Mouse (Mus musculus) midbrain, embryonic 15.5 days (tissue): Measurements from ENCODE around the gene Vamp5. TPM values are rescaled to one million over a fixed set of nuclear protein-coding genes. Genes with fewer than 3 reads are reported as not detected.

Source experiments
- ATAC-seq: fragments of 200-750 bp; cut with Nextera tagmentation; replicated peaks from 2 replicates; pipeline ENCODE4 v1.8.0; 2017; ENCODE audit warnings: moderate TSS enrichment
- H3K27ac ChIP-seq: fragments of 300-500 bp; sonication (generic); 2 replicates; pipeline ENCODE4 v1.5.1; 2015; ENCODE audit warnings: mild to moderate bottlenecking, inconsistent platforms
- H3K27me3 ChIP-seq: fragments of 300-500 bp; sonication (generic); replicated peaks from 2 replicates; pipeline ENCODE4 v1.6.1; 2015; ENCODE audit warnings: inconsistent platforms
- H3K36me3 ChIP-seq: fragments of 300-500 bp; sonication (generic); replicated peaks from 2 replicates; pipeline ENCODE4 v1.6.1; 2015; ENCODE audit warnings: inconsistent platforms
- H3K4me1 ChIP-seq: fragments of 300-500 bp; sonication (generic); 2 replicates; pipeline ENCODE4 v1.6.1; 2015; ENCODE audit warnings: inconsistent platforms
- H3K4me2 ChIP-seq: fragments of 300-500 bp; sonication (generic); 2 replicates; pipeline ENCODE4 v1.6.1; 2015; ENCODE audit warnings: inconsistent platforms, mild to moderate bottlenecking, moderate library complexity
- H3K4me3 ChIP-seq: fragments of 300-500 bp; sonication (generic); 2 replicates; pipeline ENCODE4 v1.5.1; 2015; ENCODE audit warnings: mild to moderate bottlenecking, inconsistent platforms
- H3K9ac ChIP-seq: fragments of 300-500 bp; sonication (generic); 2 replicates; pipeline ENCODE4 v1.6.1; 2015; ENCODE audit warnings: mild to moderate bottlenecking, inconsistent platforms
- H3K9me3 ChIP-seq: fragments of 300-500 bp; sonication (generic); 2 replicates; pipeline ENCODE4 v1.6.1; 2016; ENCODE audit warnings: inconsistent platforms
- WGBS: fragments of 180-500 bp; shearing (Covaris S2); methylation state at CpG from one replicate; pipeline ENCODE4 v1.1.7; 2015; ENCODE audit warnings: mixed read lengths; 5-methylcytosine and 5-hydroxymethylcytosine counted together
- polyA plus RNA-seq: library from polyadenylated mRNA; unstranded; fragments of >200 nt; fragmentation: Nextera tagmentation; extraction: Ambion mirVana; gene quantifications from 2 replicates; pipeline ENCODE4 v1.2.1, GENCODE M21; 2015

Gene Vamp5
- polyA plus RNA-seq, 1 experiment from 2014 or later = 20.2 TPM

- no peak overlapping the region for H3K4me2 ChIP-seq
- H3K36me3 ChIP-seq = no peaks in the 10 kb centered on the region
- 38% methylated on average over 1 of the region's 1 CpGs for WGBS
- H3K27ac ChIP-seq = no peak overlapping the region
- H3K9me3 ChIP-seq = no peaks in the 10 kb centered on the region
- no peaks in the 10 kb centered on the region for H3K27me3 ChIP-seq
- ATAC-seq = no peak
- H3K4me1 ChIP-seq = no peaks in the 10 kb centered on the region
- H3K4me3 ChIP-seq = no peak overlapping the region
- H3K9ac ChIP-seq = no peak overlapping the region
These were observed 8.7 kb downstream of the Vamp5 start for GRCm38 (mm10) chr6:72371571-72371970.

- Histone ChIP-seq H3K4me1 (no peaks in the 10 kb centered on the region), H3K36me3 (no peaks in the 10 kb centered on the region), H3K27ac (no peak overlapping the region), H3K4me3 (no peak overlapping the region), H3K9me3 (no peaks in the 10 kb centered on the region), H3K4me2 (no peak overlapping the region), H3K9ac (no peak overlapping the region), H3K27me3 (no peaks in the 10 kb centered on the region)
- WGBS = 39% methylated on average over 5 of the region's 5 CpGs
- no peak for ATAC-seq
These were observed 9.1 kb downstream of the Vamp5 start for GRCm38 (mm10) chr6:72371147-72371546.

GRCm38 (mm10) chr6:72370091-72370490 is 10.2 kb downstream of the Vamp5 start:
- H3K4me2 ChIP-seq = no peak overlapping the region

GRCm38 (mm10) chr6:72369557-72369956 is 10.7 kb downstream of the Vamp5 start:
- no peaks in the 10 kb centered on the region for H3K27me3 ChIP-seq
- no peaks in the 10 kb centered on the region for H3K36me3 ChIP-seq
- H3K9ac ChIP-seq = no peak overlapping the region
- H3K4me3 ChIP-seq = no peak overlapping the region
- no peaks in the 10 kb centered on the region for H3K9me3 ChIP-seq
- no peaks in the 10 kb centered on the region for H3K4me1 ChIP-seq
- 82% methylated on average over 4 of the region's 4 CpGs for WGBS
- H3K4me2 ChIP-seq = no peak overlapping the region
- H3K27ac ChIP-seq = no peak overlapping the region
- no peak for ATAC-seq

More at GRCm38 (mm10) chr6:72370091-72370490, 10.2 kb downstream of the Vamp5 start:
- ATAC-seq = no peak
- 84% methylated on average over 12 of the region's 12 CpGs for WGBS
- Histone ChIP-seq H3K27me3 (no peaks in the 10 kb centered on the region), H3K36me3 (no peaks in the 10 kb centered on the region), H3K9ac (no peak overlapping the region), H3K9me3 (no peaks in the 10 kb centered on the region), H3K27ac (no peak overlapping the region), H3K4me1 (no peaks in the 10 kb centered on the region), H3K4me3 (no peak overlapping the region)

GRCm38 (mm10) chr6:72367460-72367974 is 12.8 kb downstream of the Vamp5 start:
- Histone ChIP-seq H3K4me1 (peaks cover 4% of the 10 kb centered on the region), H3K27ac (no peak overlapping the region), H3K4me3 (no peak overlapping the region), H3K27me3 (no peaks in the 10 kb centered on the region), H3K4me2 (no peak overlapping the region), H3K9ac (no peak overlapping the region), H3K36me3 (no peaks in the 10 kb centered on the region), H3K9me3 (no peaks in the 10 kb centered on the region)
- ATAC-seq = no peak
- WGBS = 72% methylated on average over 4 of the region's 4 CpGs

GRCm38 (mm10) chr6:72366844-72367443 is 13.3 kb downstream of the Vamp5 start, which contains the start of gene Rnf181:
Gene Rnf181 (minus strand): TSS chr6:72366956.
- ATAC-seq = no peak
- Histone ChIP-seq H3K4me3 (no peak within 1 kb of the TSS), H3K27ac (no peak within 1 kb of the TSS), H3K27me3 (no peaks in the 10 kb centered on the region), H3K9ac (no peak within 1 kb of the TSS), H3K9me3 (no peaks in the 10 kb centered on the region), H3K4me1 (peaks cover 4% of the 10 kb centered on the region), H3K4me2 (no peak within 1 kb of the TSS), H3K36me3 (no peaks in the 10 kb centered on the region)
- WGBS = 73% methylated on average over 4 of the region's 4 CpGs

- H3K4me3 ChIP-seq = no peak overlapping the region
- no peaks in the 10 kb centered on the region for H3K27me3 ChIP-seq
- H3K9ac ChIP-seq = no peak overlapping the region
- no peaks in the 10 kb centered on the region for H3K36me3 ChIP-seq
- 67% methylated on average over 3 of the region's 3 CpGs for WGBS
- no peak overlapping the region for H3K4me2 ChIP-seq
- no peak for ATAC-seq
- H3K4me1 ChIP-seq = peaks cover 9% of the 10 kb centered on the region
- H3K9me3 ChIP-seq = no peaks in the 10 kb centered on the region
- H3K27ac ChIP-seq = no peak overlapping the region
These were observed 14.0 kb downstream of the Vamp5 start for GRCm38 (mm10) chr6:72366304-72366703.

GRCm38 (mm10) chr6:72364985-72365384 is 15.3 kb downstream of the Vamp5 start:
- Histone ChIP-seq H3K9ac (no peak overlapping the region), H3K4me2 (no peak overlapping the region), H3K27me3 (no peaks in the 10 kb centered on the region), H3K36me3 (no peaks in the 10 kb centered on the region), H3K27ac (no peak overlapping the region), H3K4me1 (peaks cover 18% of the 10 kb centered on the region), H3K9me3 (no peaks in the 10 kb centered on the region), H3K4me3 (no peak overlapping the region)
- WGBS = 72% methylated on average over 6 of the region's 6 CpGs
- ATAC-seq = no peak

GRCm38 (mm10) chr6:72364009-72364408 is 16.3 kb downstream of the Vamp5 start:
- Histone ChIP-seq H3K27me3 (no peaks in the 10 kb centered on the region), H3K27ac (no peak overlapping the region), H3K9me3 (no peaks in the 10 kb centered on the region), H3K4me3 (no peak overlapping the region), H3K9ac (no peak overlapping the region), H3K4me1 (peaks cover 18% of the 10 kb centered on the region), H3K36me3 (0 out of 2 replicates have a peak, but pooled peaks cover 4% of the 10 kb centered on the region), H3K4me2 (no peak overlapping the region)
- ATAC-seq = no peak
- WGBS = 46% methylated on average over 7 of the region's 7 CpGs

GRCm38 (mm10) chr6:72362132-72363028 is 17.9 kb downstream of the Vamp5 start:
- Histone ChIP-seq H3K27me3 (no peaks in the 10 kb centered on the region), H3K27ac (peak overlapping the region; percentile 78), H3K4me2 (peak overlapping the region; percentile 65), H3K36me3 (0 out of 2 replicates have a peak, but pooled peaks cover 4% of the 10 kb centered on the region), H3K9me3 (no peaks in the 10 kb centered on the region), H3K4me3 (peak overlapping the region; percentile 78), H3K4me1 (peaks cover 18% of the 10 kb centered on the region), H3K9ac (peak overlapping the region; percentile 73)
- ATAC-seq = peak; percentile 99
- under 1% methylated on average over 42 of the region's 42 CpGs for WGBS

- 81% methylated on average over 5 of the region's 5 CpGs for WGBS
- no peak for ATAC-seq
- Histone ChIP-seq H3K27ac (no peak overlapping the region), H3K9me3 (no peaks in the 10 kb centered on the region), H3K4me1 (peaks cover 31% of the 10 kb centered on the region), H3K9ac (peak overlapping the region; percentile 73; the same call in 1 of the 2 replicates), H3K27me3 (no peaks in the 10 kb centered on the region), H3K4me2 (peak overlapping the region; percentile 65), H3K4me3 (peak overlapping the region; percentile 78), H3K36me3 (0 out of 2 replicates have a peak, but pooled peaks cover 4% of the 10 kb centered on the region)
These were observed 19.1 kb downstream of the Vamp5 start for GRCm38 (mm10) chr6:72361121-72361551.

- peaks cover 33% of the 10 kb centered on the region for H3K4me1 ChIP-seq
- peak overlapping the region; percentile 65; the same call in 1 of the 2 replicates for H3K4me2 ChIP-seq
- no peak overlapping the region for H3K27ac ChIP-seq
- H3K36me3 ChIP-seq = 0 out of 2 replicates have a peak, but pooled peaks cover 4% of the 10 kb centered on the region
- H3K9ac ChIP-seq = no peak overlapping the region
- WGBS = 65% methylated on average over 7 of the region's 7 CpGs
- no peak overlapping the region for H3K4me3 ChIP-seq
- ATAC-seq = no peak
- no peaks in the 10 kb centered on the region for H3K27me3 ChIP-seq
- no peaks in the 10 kb centered on the region for H3K9me3 ChIP-seq
These were observed 19.7 kb downstream of the Vamp5 start for GRCm38 (mm10) chr6:72360599-72360935.
